Mouse (Mus musculus) thymus, adult 2 months (tissue): ENCODE measurements at regions not wholly inside any gene's neighbourhood (a gene's known extent, or its start where the extent isn't known, plus 50 kb on each side); places are given as distances from the start of the nearest gene placed in this dataset.

Source experiments
- CTCF ChIP-seq: fragments of 200-500 bp; IDR thresholded peaks from 2 replicates; pipeline ENCODE4 v1.5.1; 2012; ENCODE audit warnings: mild to moderate bottlenecking, control low read depth, low read length, moderate library complexity, borderline replicate concordance; ENCODE audit not compliant: control insufficient read depth, poor library complexity, insufficient read depth; ENCODE audit errors: extremely low read depth
- POLR2A ChIP-seq: fragments of 200-500 bp; IDR thresholded peaks from 2 replicates; pipeline ENCODE4 v1.6.1; 2012; ENCODE audit warnings: mild to moderate bottlenecking, low read length, control low read depth, moderate library complexity; ENCODE audit not compliant: control insufficient read depth, poor library complexity, insufficient read depth; ENCODE audit errors: extremely low read depth

DNA sequence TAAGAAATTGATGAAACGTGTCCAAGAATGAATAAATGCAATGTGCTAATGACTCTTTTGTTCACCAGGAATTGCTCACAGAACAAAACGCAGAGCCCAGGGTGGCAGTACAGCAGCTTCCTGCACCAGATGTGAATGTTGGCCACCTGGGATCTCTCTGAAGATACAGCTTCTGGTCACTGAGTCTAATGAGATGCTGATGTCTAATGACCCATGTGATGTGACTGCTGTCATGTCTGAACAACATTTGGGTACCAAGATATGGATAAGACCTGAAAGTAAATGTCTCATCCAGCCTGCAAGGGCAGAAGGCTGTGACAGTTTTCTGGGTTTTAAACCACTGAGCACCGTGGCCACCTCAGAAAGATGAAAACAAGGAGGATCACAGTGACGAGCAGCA, 252.1 kb upstream of the Actbl2 start:
- no peak for TF ChIP-seq POLR2A
- no peak for TF ChIP-seq CTCF
